Comparison of ENCODE assay signal across 24 mouse cellular contexts in the genomic region with DNA sequence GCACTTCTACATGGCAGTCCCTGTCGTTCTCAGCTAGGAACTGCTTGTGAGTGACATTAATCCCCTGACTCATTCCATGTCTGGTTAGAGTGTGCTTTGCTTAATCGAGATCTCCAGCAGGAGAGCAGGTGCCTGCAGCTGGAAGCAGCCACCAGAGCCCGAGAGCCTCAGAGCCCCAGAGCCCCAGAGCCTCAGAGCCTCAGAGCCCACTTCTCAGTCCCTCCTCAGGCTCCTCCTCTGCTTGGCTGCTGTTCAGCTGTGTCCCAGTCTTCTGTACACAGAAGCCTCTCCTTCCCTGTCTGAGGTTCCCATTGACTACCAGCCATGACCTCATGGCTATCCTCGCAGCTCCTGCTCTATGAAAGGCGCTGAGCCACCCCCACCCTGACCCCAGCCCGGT. TPM values are rescaled to one million over a fixed set of nuclear protein-coding genes. Genes with fewer than 3 reads are reported as not detected.
DNase-seq lines count a peak whose midpoint lies in the region; ATAC-seq and TF ChIP-seq lines count a peak whose summit lies in the region.
"Had no signal": no experiment of that assay in that cellular context is flagged by ENCODE, and none has a peak within 500 bp of the region (broad histone marks: within the 10 kb centered on the region; RNA-seq: fewer than 3 reads in every experiment).

No protein-coding gene starts in this region.

- H3K9ac ChIP-seq in lung, embryonic 14.5 days = no peak overlapping the region
- H3K9ac ChIP-seq in neural tube, embryonic 14.5 days (replicated peaks; ENCODE audit: low read depth, low read length) = no peak overlapping the region
- no peak overlapping the region for H3K9ac ChIP-seq in neural tube, embryonic 15.5 days (replicated peaks)
- H3K9ac ChIP-seq: heart, embryonic 12.5 days had no signal

- WGBS in lung, embryonic 14.5 days = 40% methylated on average over 6 of the region's 6 CpGs
- 63% methylated on average over 6 of the region's 6 CpGs for WGBS in neural tube, embryonic 14.5 days
- WGBS in neural tube, embryonic 15.5 days = 59% methylated on average over 6 of the region's 6 CpGs

- H3K27me3 ChIP-seq in lung, embryonic 14.5 days (ENCODE audit: insufficient read depth, low read length) = peaks cover 4% of the 10 kb centered on the region; the same call in 1 of the 2 replicates
- H3K27me3 ChIP-seq in neural tube, embryonic 14.5 days (ENCODE audit: control insufficient read depth, insufficient read depth, low read length) = no peaks in the 10 kb centered on the region
- H3K27me3 ChIP-seq in neural tube, embryonic 15.5 days (replicated peaks) = peaks cover 39% of the 10 kb centered on the region

- no peak overlapping the region for H3K27ac ChIP-seq in lung, embryonic 14.5 days (ENCODE audit: low read depth)
- no peak overlapping the region for H3K27ac ChIP-seq in neural tube, embryonic 14.5 days (ENCODE audit: low read depth, low read length)
- H3K27ac ChIP-seq in neural tube, embryonic 15.5 days (replicated peaks) = no peak overlapping the region
- H3K27ac ChIP-seq: layer of hippocampus, adult 2 months had no signal

- intact Hi-C loops in gastrocnemius, postnatal 14 days (cut with DNase I; ENCODE audit: low total_unique reads) = no loop called here

- no peak overlapping the region for H3K4me2 ChIP-seq in lung, embryonic 14.5 days
- no peak overlapping the region for H3K4me2 ChIP-seq in neural tube, embryonic 14.5 days (ENCODE audit: low read depth, low read length)
- no peak overlapping the region for H3K4me2 ChIP-seq in neural tube, embryonic 15.5 days
- H3K4me2 ChIP-seq: heart, embryonic 12.5 days; liver, embryonic 11.5 days had no signal

- peak; percentile 3 for DNase-seq in gastrocnemius, postnatal 14 days
- DNase-seq in gastrocnemius, adult 18-20 months (ENCODE audit: low spot score) = no peak
- DNase-seq in lung, embryonic 14.5 days = peak; percentile 49
- no peak for DNase-seq in lung, postnatal 25 days (ENCODE audit: low spot score)
- no peak for DNase-seq in B cell, adult 2 months
- DNase-seq: cerebellum, adult 2 months; cerebellum, postnatal 36 days; kidney, adult 2 months; kidney, postnatal 10 days; right cerebral cortex, postnatal 14 days; spleen, adult 18-20 months had no signal

- H3K4me3 ChIP-seq in lung, embryonic 14.5 days (ENCODE audit: low read depth, low read length) = no peak overlapping the region
- H3K4me3 ChIP-seq in neural tube, embryonic 14.5 days (ENCODE audit: low read depth, low read length) = no peak overlapping the region
- no peak overlapping the region for H3K4me3 ChIP-seq in neural tube, embryonic 15.5 days (replicated peaks)
- H3K4me3 ChIP-seq: erythroblast, embryonic 14.5 days; heart, embryonic 12.5 days; layer of hippocampus, adult 2 months; myocyte had no signal

- TF ChIP-seq CTCF in lung, embryonic 14.5 days (IDR thresholded peaks at IDR 0.05; ENCODE audit: low read depth) = no peak

- no peaks in the 10 kb centered on the region for H3K36me3 ChIP-seq in lung, embryonic 14.5 days (ENCODE audit: insufficient read depth)
- H3K36me3 ChIP-seq in neural tube, embryonic 14.5 days (ENCODE audit: control insufficient read depth, insufficient read depth, low read length) = no peaks in the 10 kb centered on the region
- no peaks in the 10 kb centered on the region for H3K36me3 ChIP-seq in neural tube, embryonic 15.5 days
- H3K36me3 ChIP-seq: heart, embryonic 12.5 days had no signal

- peak; percentile 73 for ATAC-seq in lung, embryonic 14.5 days (ENCODE audit: insufficient read depth)
- peak; percentile 4; the same call in 1 of the 2 replicates for ATAC-seq in neural tube, embryonic 14.5 days (ENCODE audit: low read depth)
- no peak for ATAC-seq in neural tube, embryonic 15.5 days (ENCODE audit: low FRiP score)
- ATAC-seq: forebrain, embryonic 14.5 days; hindbrain, embryonic 16.5 days had no signal

- no peaks in the 10 kb centered on the region for H3K4me1 ChIP-seq in lung, embryonic 14.5 days (ENCODE audit: insufficient read depth)
- no peaks in the 10 kb centered on the region for H3K4me1 ChIP-seq in neural tube, embryonic 14.5 days (ENCODE audit: control insufficient read depth, insufficient read depth, low read length)
- H3K4me1 ChIP-seq in neural tube, embryonic 15.5 days = no peaks in the 10 kb centered on the region
- H3K4me1 ChIP-seq: heart, embryonic 12.5 days had no signal

- no peaks in the 10 kb centered on the region for H3K9me3 ChIP-seq in lung, embryonic 14.5 days (ENCODE audit: low read depth, low read length)
- no peaks in the 10 kb centered on the region for H3K9me3 ChIP-seq in neural tube, embryonic 14.5 days (ENCODE audit: control insufficient read depth, low read length)
- H3K9me3 ChIP-seq in neural tube, embryonic 15.5 days (replicated peaks) = no peaks in the 10 kb centered on the region
- H3K9me3 ChIP-seq: heart, embryonic 12.5 days had no signal

RNA-seq across cellular contexts. Expression of a gene that starts 32.6 kb away (rescaled TPM):
- 10 to 100 TPM in 1 of 2 experiments, 1 to 10 TPM in 1; 9.7 to 11.4 TPM for total RNA-seq in gastrocnemius, postnatal 14 days (2021)
- total RNA-seq in gastrocnemius, adult 18-20 months (2021) = 10 to 100 TPM; 12.2 to 16.4 TPM
- polyA plus RNA-seq in lung, embryonic 14.5 days (2014; fragmentation: Nextera tagmentation; extraction: Ambion mirVana) = 0.04 TPM in 1 of 2 replicates, not detected in the other
- polyA plus RNA-seq in neural tube, embryonic 14.5 days (2014; fragmentation: Nextera tagmentation; extraction: Ambion mirVana) = 0.08 TPM in 1 of 2 replicates, not detected in the other
- polyA plus RNA-seq in neural tube, embryonic 15.5 days (2015; fragmentation: Nextera tagmentation; extraction: Ambion mirVana) = 0.06 TPM in 1 of 2 replicates, not detected in the other
- total RNA-seq: heart, postnatal 25 days; left cerebral cortex, postnatal 25 days; neutrophil, adult 5-6 weeks had no signal
- polyA plus RNA-seq: erythroblast, embryonic 14.5 days; heart, embryonic 12.5 days; hindbrain, embryonic 16.5 days; urinary bladder, adult 2 months had no signal

Comparison
In these comparisons a context has a peak if more than half of its experiments do, and no peak if none do; other contexts are left out.
1. DNase-seq: peak in gastrocnemius, postnatal 14 days (single experiment) and lung, embryonic 14.5 days (single experiment); none in gastrocnemius, adult 18-20 months (single experiment), lung, postnatal 25 days (single experiment) and B cell, adult 2 months (0 of 2).